Mouse (Mus musculus) small intestine, adult 2 months (tissue): ENCODE results near the gene Kcnn3. TPM values are rescaled to one million over a fixed set of nuclear protein-coding genes. Genes with fewer than 3 reads are reported as not detected.
A peak's percentile ranks its signal among the peaks of the same experiment; 100 is the strongest.

Source experiments
- H3K27ac ChIP-seq: fragments of 200-500 bp; 2 replicates; pipeline ENCODE4 v1.5.1; 2012; ENCODE audit warnings: low read depth, low read length, control low read depth, inconsistent platforms; ENCODE audit not compliant: insufficient read depth
- H3K27me3 ChIP-seq: fragments of 200-500 bp; 2 replicates; pipeline ENCODE4 v1.6.1; 2012; ENCODE audit warnings: mild to moderate bottlenecking, moderate library complexity, low read length, inconsistent platforms; ENCODE audit not compliant: control insufficient read depth, insufficient read depth
- H3K36me3 ChIP-seq: fragments of 200-500 bp; 2 replicates; pipeline ENCODE4 v1.6.1; 2012; ENCODE audit warnings: mild to moderate bottlenecking, low read length, control low read depth, inconsistent platforms; ENCODE audit not compliant: control insufficient read depth, insufficient read depth
- H3K4me1 ChIP-seq: fragments of 200-500 bp; 2 replicates; pipeline ENCODE4 v1.6.1; 2012; ENCODE audit warnings: low read length, inconsistent platforms, mixed read lengths; ENCODE audit not compliant: control insufficient read depth, insufficient read depth, insufficient read length
- H3K4me3 ChIP-seq: fragments of 200-500 bp; 2 replicates; pipeline ENCODE4 v1.5.1; 2012; ENCODE audit warnings: low read depth, mild to moderate bottlenecking, control low read depth, inconsistent platforms, low read length, moderate library complexity
- CTCF ChIP-seq: fragments of 200-500 bp; IDR thresholded peaks from 2 replicates; pipeline ENCODE4 v1.5.1; 2012; ENCODE audit warnings: low read depth, mild to moderate bottlenecking, control low read depth, inconsistent platforms, low read length, moderate library complexity, mixed read lengths; ENCODE audit not compliant: insufficient replicate concordance, insufficient read length; ENCODE audit errors: extremely low read depth
- POLR2A ChIP-seq: fragments of 200-500 bp; IDR thresholded peaks from 2 replicates; pipeline ENCODE4 v1.6.1; 2012; ENCODE audit warnings: low read depth, mild to moderate bottlenecking, control low read depth, inconsistent platforms, low read length, moderate library complexity
- WGBS: fragments of 180-500 bp; shearing (Covaris S2); methylation state at CpG from one replicate; pipeline ENCODE4 v1.1.7; 2018; 5-methylcytosine and 5-hydroxymethylcytosine counted together
- polyA plus RNA-seq: library from polyadenylated mRNA; depleted of rRNA; stranded (reverse); fragments of >200 nt; gene quantifications from 2 replicates; pipeline ENCODE4 v1.2.3, GENCODE M21; 2012; rRNA removed

Kcnn3 gene
- polyA plus RNA-seq = 3.3 and 4.6 TPM in 2 replicates

DNA sequence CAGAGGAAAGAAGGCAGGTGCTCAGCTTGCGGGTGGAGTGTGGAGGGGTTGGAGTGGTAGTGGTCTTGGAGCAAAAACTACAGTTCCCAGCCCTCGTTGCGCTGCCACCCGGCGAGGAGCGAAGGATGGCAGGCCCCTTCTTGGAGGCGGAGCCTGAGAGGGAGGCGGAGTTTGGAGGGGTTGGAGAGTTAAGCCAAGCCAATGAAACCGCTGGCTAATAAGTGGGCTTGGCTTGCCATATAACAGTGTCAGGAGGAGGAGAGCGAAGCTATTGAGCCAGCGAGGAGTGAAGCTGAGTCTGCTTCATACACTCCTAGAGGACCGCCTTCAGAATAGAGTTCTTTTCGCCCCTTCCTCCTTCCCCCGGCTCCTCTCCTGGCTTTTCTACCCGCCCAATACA lies at the start of gene Kcnn3:
Gene Kcnn3 (plus strand): TSS at position 271 of the 400 bp plus-strand sequence.
- Histone ChIP-seq H3K27me3 (peaks cover 16% of the 10 kb centered on the region), H3K36me3 (no peaks in the 10 kb centered on the region), H3K4me3 (peak within 1 kb of the TSS; percentile 50), H3K4me1 (peaks cover 11% of the 10 kb centered on the region), H3K27ac (no peak within 1 kb of the TSS)
- TF ChIP-seq POLR2A (peak; percentile 57; the same call in 1 of the 2 replicates), CTCF (no peak)
- WGBS = 1% methylated on average over 15 of the region's 15 CpGs

DNA sequence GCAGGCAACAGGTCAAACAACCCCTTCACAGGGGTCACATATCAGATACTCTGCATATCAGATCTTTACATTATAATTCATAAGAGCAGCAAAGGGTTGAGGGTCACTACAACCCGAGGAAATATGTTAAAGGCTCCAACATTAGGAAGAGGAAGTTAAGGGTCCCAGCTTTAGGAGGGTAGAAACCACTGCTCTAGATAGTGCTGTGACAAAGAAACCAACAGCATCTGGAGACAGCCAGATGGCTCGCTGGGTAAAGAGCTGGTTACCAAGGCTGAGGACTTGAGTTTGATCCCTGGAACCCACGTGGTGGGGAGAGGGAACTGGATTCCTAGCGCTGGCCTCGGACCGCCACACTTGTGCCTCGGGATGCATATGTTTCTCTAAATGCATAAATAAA lies 47.7 kb upstream of the Kcnn3 start:
- no peak overlapping the region for H3K27ac ChIP-seq
- H3K36me3 ChIP-seq = peaks cover 9% of the 10 kb centered on the region
- H3K4me1 ChIP-seq = no peaks in the 10 kb centered on the region
- WGBS = 75% methylated on average over 7 of the region's 7 CpGs
- no peak overlapping the region for H3K4me3 ChIP-seq
- TF ChIP-seq POLR2A (no peak), CTCF (no peak)
- no peaks in the 10 kb centered on the region for H3K27me3 ChIP-seq

DNA sequence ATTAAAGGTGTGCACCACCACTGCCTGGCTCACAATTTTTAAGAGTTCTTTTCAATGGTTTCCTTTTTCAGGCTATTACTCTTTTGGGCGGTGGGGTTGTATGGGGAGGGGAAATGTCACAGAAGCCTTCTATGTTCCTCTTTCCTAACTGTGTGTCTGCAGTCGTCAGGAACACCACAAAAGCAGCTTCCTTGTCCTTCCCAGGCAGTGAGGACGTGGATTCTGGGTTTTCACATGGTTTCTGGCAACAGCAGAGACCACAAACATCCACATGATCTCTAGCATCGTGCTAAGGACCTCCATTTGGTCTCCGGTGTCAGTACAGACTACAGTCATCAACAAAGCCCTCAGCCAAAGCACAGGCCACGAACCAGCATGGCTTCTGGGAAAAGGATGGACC lies 46.1 kb upstream of the Kcnn3 start:
- no peaks in the 10 kb centered on the region for H3K4me1 ChIP-seq
- no peaks in the 10 kb centered on the region; the same call in 1 of the 2 replicates for H3K36me3 ChIP-seq
- TF ChIP-seq CTCF (no peak), POLR2A (no peak)
- no peaks in the 10 kb centered on the region for H3K27me3 ChIP-seq
- no peak overlapping the region for H3K27ac ChIP-seq
- 73% methylated on average over 6 of the region's 6 CpGs for WGBS
- H3K4me3 ChIP-seq = no peak overlapping the region

DNA sequence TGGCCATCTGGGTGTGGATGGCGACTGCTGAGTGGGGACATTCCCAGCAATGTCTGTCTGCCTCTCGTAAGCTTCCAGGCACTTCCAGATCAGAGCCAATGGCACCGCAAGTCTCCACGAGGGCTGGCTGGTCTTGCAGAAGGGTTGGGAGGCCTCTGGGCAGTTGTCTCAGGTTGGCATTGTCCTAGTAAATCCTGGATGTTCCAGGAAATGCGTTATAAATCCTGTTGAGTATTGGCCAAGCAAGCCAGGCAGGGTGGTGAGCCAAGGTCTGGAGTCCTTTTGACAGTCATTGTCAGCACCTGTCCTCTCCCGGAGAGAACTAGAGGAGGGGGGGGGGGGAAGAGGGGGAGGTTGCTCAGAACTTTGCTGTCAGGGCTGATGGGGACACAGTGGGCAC lies 40.9 kb upstream of the Kcnn3 start:
- WGBS = 59% methylated on average over 6 of the region's 6 CpGs
- Histone ChIP-seq H3K27me3 (no peaks in the 10 kb centered on the region), H3K4me3 (no peak overlapping the region), H3K36me3 (no peaks in the 10 kb centered on the region), H3K4me1 (peaks cover 4% of the 10 kb centered on the region), H3K27ac (no peak overlapping the region)
- no peak for TF ChIP-seq POLR2A
- TF ChIP-seq CTCF = no peak

DNA sequence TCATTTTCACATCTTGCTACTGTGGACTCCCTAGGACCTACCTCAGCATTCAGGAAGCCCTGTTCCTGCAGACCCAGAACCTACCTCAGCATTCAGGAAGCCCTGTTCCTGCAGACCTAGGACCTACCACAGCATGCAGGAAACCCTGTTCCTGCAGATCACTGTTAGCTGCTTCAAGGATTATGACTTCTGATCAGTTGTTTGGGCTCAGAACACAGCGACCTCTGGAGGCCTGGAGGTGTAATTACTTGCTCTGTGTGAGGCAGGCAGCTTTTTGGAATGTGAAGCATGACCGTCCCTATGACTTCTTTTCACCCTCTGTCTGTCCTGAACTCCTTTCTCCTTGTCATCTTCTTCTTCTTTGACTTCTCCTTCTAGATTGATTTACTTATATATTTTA lies 38.5 kb upstream of the Kcnn3 start:
- no peak overlapping the region for H3K27ac ChIP-seq
- 53% methylated on average over 2 of the region's 2 CpGs for whole genome bisulfite sequencing
- H3K36me3 ChIP-seq = no peaks in the 10 kb centered on the region
- peaks cover 5% of the 10 kb centered on the region for H3K4me1 ChIP-seq
- TF ChIP-seq CTCF (peak; percentile 73; the same call in 1 of the 2 replicates), POLR2A (no peak)
- H3K27me3 ChIP-seq = no peaks in the 10 kb centered on the region
- no peak overlapping the region for H3K4me3 ChIP-seq

DNA sequence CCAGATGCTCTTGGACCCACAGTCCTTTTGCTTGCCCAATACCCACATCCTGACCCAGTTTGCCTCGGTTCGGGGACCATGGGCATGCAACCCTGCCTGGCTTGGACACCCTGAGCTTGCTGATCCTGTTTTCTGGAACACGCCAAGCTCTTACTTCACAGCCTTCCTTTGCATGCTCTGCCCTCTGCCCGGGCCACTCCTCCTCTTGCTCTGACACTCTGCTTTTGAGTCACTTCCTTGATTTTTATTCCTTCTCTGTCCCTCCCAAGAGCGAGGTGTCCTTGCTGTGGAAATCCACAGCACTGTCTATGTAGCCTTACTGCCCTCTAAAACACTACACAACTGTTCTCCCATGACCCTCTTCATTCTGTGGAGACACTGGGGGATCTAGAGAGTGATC lies 37.7 kb upstream of the Kcnn3 start:
- 23% methylated on average over 5 of the region's 5 CpGs for WGBS
- H3K4me3 ChIP-seq = no peak overlapping the region
- TF ChIP-seq POLR2A (no peak), CTCF (no peak)
- H3K36me3 ChIP-seq = no peaks in the 10 kb centered on the region
- no peak overlapping the region for H3K27ac ChIP-seq
- H3K27me3 ChIP-seq = no peaks in the 10 kb centered on the region
- peaks cover 5% of the 10 kb centered on the region for H3K4me1 ChIP-seq

DNA sequence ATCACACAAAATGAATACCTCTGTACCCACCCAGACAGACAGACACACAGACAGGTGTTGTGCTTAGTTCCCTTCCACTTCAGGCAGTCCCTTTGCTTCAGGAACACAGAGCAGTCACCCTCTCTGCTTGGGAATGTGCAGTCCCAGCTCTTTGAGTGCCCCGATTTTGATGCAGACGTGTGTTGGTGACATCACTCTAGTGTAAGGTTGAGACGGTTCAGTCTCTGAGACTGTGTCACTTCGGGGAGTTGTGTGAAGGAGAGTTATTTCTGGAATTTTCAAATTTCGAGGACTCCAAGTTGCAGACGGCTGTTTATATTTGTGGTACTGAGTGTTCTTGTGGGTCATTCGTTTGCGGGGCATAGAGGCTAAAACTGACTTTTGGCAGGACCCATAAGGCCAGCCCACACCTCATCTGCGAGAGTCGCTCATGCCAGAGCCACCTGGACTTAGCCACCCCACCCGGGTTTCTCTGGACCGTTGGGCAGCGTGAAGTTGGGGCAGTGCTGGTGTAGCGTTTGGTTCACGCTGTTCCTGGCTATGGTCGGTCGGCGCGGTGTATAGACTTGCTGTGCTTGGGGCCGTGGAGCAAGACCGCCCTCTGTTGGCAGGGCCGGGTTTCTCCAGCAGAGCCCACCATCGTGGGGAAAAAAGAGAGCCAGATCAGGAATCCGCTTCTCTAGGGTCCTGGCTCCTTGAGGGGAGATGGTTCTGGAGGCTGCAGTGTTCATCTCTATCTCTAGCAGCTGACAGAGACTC lies 35.0 kb upstream of the Kcnn3 start:
- TF ChIP-seq CTCF (peak; percentile 98), POLR2A (no peak)
- no peak overlapping the region for H3K4me3 ChIP-seq
- WGBS = 17% methylated on average over 24 of the region's 24 CpGs
- H3K27me3 ChIP-seq = no peaks in the 10 kb centered on the region
- no peak overlapping the region for H3K27ac ChIP-seq
- H3K4me1 ChIP-seq = peaks cover 5% of the 10 kb centered on the region
- no peaks in the 10 kb centered on the region for H3K36me3 ChIP-seq
